Mouse (Mus musculus) CH12.LX (cell line): ENCODE results near the gene Anks1. TPM values are rescaled to one million over a fixed set of nuclear protein-coding genes. Genes with fewer than 3 reads are reported as not detected.

ENCODE experiments used
- DNase-seq: peaks from one replicate; pipeline ENCODE4 v3.0.0-alpha.2; 2013; ENCODE audit errors: extremely low read depth
- H3K27ac ChIP-seq: 2 replicates; pipeline ENCODE4 v1.5.1; 2012; ENCODE audit warnings: low read depth, mild to moderate bottlenecking, control low read depth, moderate library complexity; ENCODE audit not compliant: insufficient read depth
- H3K27me3 ChIP-seq: replicated peaks from 2 replicates; pipeline ENCODE3; 2012; ENCODE audit warnings: inconsistent platforms
- H3K36me3 ChIP-seq, 2 experiments: replicated peaks in 1 of 2; 2 replicates each; pipeline versions ENCODE3 to v1.6.1; 2012; ENCODE audit warnings: inconsistent platforms in 1 of 2, low read length in 1 of 2, mild to moderate bottlenecking in 1 of 2, mixed read lengths in 1 of 2, moderate library complexity in 1 of 2; ENCODE audit not compliant: control insufficient read depth in 1 of 2, insufficient read depth in 1 of 2
- H3K4me1 ChIP-seq, 2 experiments: 2 replicates each; pipeline ENCODE4 v1.6.1; 2012; ENCODE audit warnings: inconsistent platforms in 1 of 2, moderate library complexity in 1 of 2; ENCODE audit not compliant: insufficient read depth in 2 of 2, control insufficient read depth in 1 of 2
- H3K4me2 ChIP-seq: 2 replicates; pipeline ENCODE4 v1.6.1; 2012; ENCODE audit warnings: low read depth, mild to moderate bottlenecking, control low read depth; ENCODE audit not compliant: poor library complexity, insufficient read depth, severe bottlenecking
- H3K4me3 ChIP-seq, 3 experiments: fragments of 150-350 bp in 1 of 3; sonication (generic) in 1 of 3; replicated peaks in 1 of 3; 2 replicates each; pipeline versions ENCODE3 to v1.5.1; 2011 to 2012; ENCODE audit warnings: low read depth in 2 of 3, low read length in 2 of 3, mild to moderate bottlenecking in 2 of 3, moderate library complexity in 2 of 3, control low read depth in 1 of 3, improper control_type of control experiment in 1 of 3, inconsistent platforms in 1 of 3, mixed read lengths in 1 of 3; ENCODE audit not compliant: poor library complexity in 1 of 3
- H3K79me2 ChIP-seq: replicated peaks from 2 replicates; pipeline ENCODE4 v1.6.1; 2012; ENCODE audit warnings: mild to moderate bottlenecking, moderate library complexity; ENCODE audit not compliant: control insufficient read depth, poor library complexity, insufficient read depth, severe bottlenecking; ENCODE audit errors: extremely low read depth
- H3K9ac ChIP-seq: 2 replicates; pipeline ENCODE4 v1.6.1; 2012; ENCODE audit warnings: low read depth, mild to moderate bottlenecking, control low read depth, moderate library complexity; ENCODE audit not compliant: insufficient read depth
- H3K9me3 ChIP-seq: replicated peaks from 2 replicates; pipeline ENCODE3; 2012; ENCODE audit warnings: low read length, inconsistent platforms, mixed read lengths
- E2F4 ChIP-seq: IDR thresholded peaks from 2 replicates; pipeline ENCODE4 v1.6.1; 2011; ENCODE audit warnings: low read depth, low read length, improper control_type of control experiment; ENCODE audit not compliant: insufficient replicate concordance
- EP300 ChIP-seq: IDR thresholded peaks from 2 replicates; pipeline ENCODE4 v1.6.1; 2011; ENCODE audit warnings: low read length, improper control_type of control experiment
- HCFC1 ChIP-seq: IDR thresholded peaks from 2 replicates; pipeline ENCODE4 v1.6.1; 2012; ENCODE audit warnings: low read depth, mild to moderate bottlenecking, inconsistent platforms, low read length, improper control_type of control experiment
- MAFK ChIP-seq: IDR thresholded peaks from 2 replicates; pipeline ENCODE4 v1.6.1; 2011; ENCODE audit warnings: low read length, improper control_type of control experiment; ENCODE audit not compliant: insufficient replicate concordance
- MEF2A ChIP-seq: IDR thresholded peaks from 2 replicates; pipeline ENCODE4 v1.6.1; 2014; ENCODE audit warnings: low read depth, mild to moderate bottlenecking, inconsistent platforms, low read length, improper control_type of control experiment, borderline replicate concordance
- MYC ChIP-seq: IDR thresholded peaks from 2 replicates; pipeline ENCODE4 v1.6.1; 2011; ENCODE audit warnings: low read depth, mild to moderate bottlenecking, improper control_type of control experiment, low read length
- POLR2AphosphoS2 ChIP-seq: IDR thresholded peaks from 2 replicates; pipeline ENCODE4 v1.6.1; 2011; ENCODE audit warnings: low read depth, low read length, improper control_type of control experiment
- RAD21 ChIP-seq: IDR thresholded peaks from 2 replicates; pipeline ENCODE4 v1.6.1; 2011; ENCODE audit warnings: low read depth, mild to moderate bottlenecking, low read length, improper control_type of control experiment, moderate library complexity
- RCOR1 ChIP-seq: conservative IDR thresholded peaks from 2 replicates; pipeline ENCODE4 v1.6.1; 2012; ENCODE audit warnings: low read depth, mild to moderate bottlenecking, inconsistent platforms, low read length, improper control_type of control experiment
- TBP ChIP-seq: conservative IDR thresholded peaks from 2 replicates; pipeline ENCODE4 v1.6.1; 2011; ENCODE audit warnings: low read depth, low read length, improper control_type of control experiment
- UBTF ChIP-seq: IDR thresholded peaks from 2 replicates; pipeline ENCODE4 v1.6.1; 2012; ENCODE audit warnings: low read depth, mild to moderate bottlenecking, inconsistent platforms, low read length, improper control_type of control experiment, moderate library complexity
- ZC3H11A ChIP-seq: IDR thresholded peaks from 2 replicates; pipeline ENCODE4 v1.6.1; 2012; ENCODE audit warnings: low read depth, mild to moderate bottlenecking, inconsistent platforms, low read length, improper control_type of control experiment
- ZKSCAN1 ChIP-seq: IDR thresholded peaks from 2 replicates; pipeline ENCODE4 v1.6.1; 2012; ENCODE audit warnings: low read depth, inconsistent platforms, low read length, improper control_type of control experiment, borderline replicate concordance
- ZMIZ1 ChIP-seq: IDR thresholded peaks from 2 replicates; pipeline ENCODE4 v1.6.1; 2012; ENCODE audit warnings: low read depth, mild to moderate bottlenecking, inconsistent platforms, low read length, improper control_type of control experiment
- dilution Hi-C: fragments of 300-500 bp; cut with MboI; formaldehyde crosslinking; loops from 2 replicates; pipeline ENCODE4 v1.14.3; 2020; ENCODE audit warnings: low sequenced_read_pairs; ENCODE audit not compliant: extremely low pct_unique_long_range_greater_than_20kb, extremely low pct_ligation_motif_present
- in situ Hi-C: fragments of 300-500 bp; cut with MboI; formaldehyde crosslinking; loops from 3 replicates; pipeline ENCODE4 v1.14.3; 2019; ENCODE audit warnings: low sequenced_read_pairs, low pct_ligation_motif_present, low pct_unique_long_range_greater_than_20kb, mixed read lengths
- polyA plus RNA-seq: library from polyadenylated mRNA; unstranded; fragments of >175 nt; gene quantifications from 2 replicates; pipeline ENCODE4 v1.2.1, GENCODE M21; 2012; ENCODE audit warnings: low read depth; ENCODE audit not compliant: insufficient read length
- total RNA-seq, 2 experiments: library from RNA; depleted of rRNA; stranded (reverse); fragments of 300-350 nt in 1 of 2; fragments of >200 nt in 1 of 2; gene quantifications; 2 replicates each; pipeline ENCODE4 v1.2.3; 2012 to 2014

Gene Anks1
- total and polyA plus RNA-seq, 3 experiments: 5.8 to 9.3 (median 9.0) TPM

- peaks cover 0 to 23% of the 10 kb centered on the region in 2 experiments for H3K36me3 ChIP-seq
- TF ChIP-seq ZC3H11A: no peak
- H3K4me1 ChIP-seq: peaks cover 8 to 25% of the 10 kb centered on the region in 2 experiments
Measured at GRCm38 (mm10) chr17:28018344-28018743, 109.2 kb downstream of the Anks1 start.

GRCm38 (mm10) chr17:28018776-28019175, 109.7 kb downstream of the Anks1 start:
- no peak for DNase-seq
- H3K4me2 ChIP-seq: no peak overlapping the region
- H3K4me3 ChIP-seq: no peak overlapping the region
- H3K79me2 ChIP-seq: no peaks in the 10 kb centered on the region
- H3K27ac ChIP-seq: no peak overlapping the region
- in situ Hi-C loops: no loop called here
- no peaks in the 10 kb centered on the region for H3K27me3 ChIP-seq
- H3K9me3 ChIP-seq: no peaks in the 10 kb centered on the region
- dilution Hi-C loops: no loop called here
- no peak overlapping the region for H3K9ac ChIP-seq
- H3K36me3 ChIP-seq: peaks cover 0 to 21% of the 10 kb centered on the region in 2 experiments
- peaks cover 8 to 20% of the 10 kb centered on the region in 2 experiments for H3K4me1 ChIP-seq
- no peak for TF ChIP-seq POLR2AphosphoS2
- TF ChIP-seq HCFC1: no peak

More at GRCm38 (mm10) chr17:28018344-28018743, 109.2 kb downstream of the Anks1 start:
- H3K27ac ChIP-seq: no peak overlapping the region
- no peak for DNase-seq
- H3K9me3 ChIP-seq: no peaks in the 10 kb centered on the region
- dilution Hi-C loops (no loop called here), in situ Hi-C loops (no loop called here)
- H3K4me2 ChIP-seq: no peak overlapping the region
- no peaks in the 10 kb centered on the region for H3K79me2 ChIP-seq
- no peaks in the 10 kb centered on the region for H3K27me3 ChIP-seq
- H3K4me3 ChIP-seq: no peak overlapping the region
- no peak overlapping the region for H3K9ac ChIP-seq

DNA sequence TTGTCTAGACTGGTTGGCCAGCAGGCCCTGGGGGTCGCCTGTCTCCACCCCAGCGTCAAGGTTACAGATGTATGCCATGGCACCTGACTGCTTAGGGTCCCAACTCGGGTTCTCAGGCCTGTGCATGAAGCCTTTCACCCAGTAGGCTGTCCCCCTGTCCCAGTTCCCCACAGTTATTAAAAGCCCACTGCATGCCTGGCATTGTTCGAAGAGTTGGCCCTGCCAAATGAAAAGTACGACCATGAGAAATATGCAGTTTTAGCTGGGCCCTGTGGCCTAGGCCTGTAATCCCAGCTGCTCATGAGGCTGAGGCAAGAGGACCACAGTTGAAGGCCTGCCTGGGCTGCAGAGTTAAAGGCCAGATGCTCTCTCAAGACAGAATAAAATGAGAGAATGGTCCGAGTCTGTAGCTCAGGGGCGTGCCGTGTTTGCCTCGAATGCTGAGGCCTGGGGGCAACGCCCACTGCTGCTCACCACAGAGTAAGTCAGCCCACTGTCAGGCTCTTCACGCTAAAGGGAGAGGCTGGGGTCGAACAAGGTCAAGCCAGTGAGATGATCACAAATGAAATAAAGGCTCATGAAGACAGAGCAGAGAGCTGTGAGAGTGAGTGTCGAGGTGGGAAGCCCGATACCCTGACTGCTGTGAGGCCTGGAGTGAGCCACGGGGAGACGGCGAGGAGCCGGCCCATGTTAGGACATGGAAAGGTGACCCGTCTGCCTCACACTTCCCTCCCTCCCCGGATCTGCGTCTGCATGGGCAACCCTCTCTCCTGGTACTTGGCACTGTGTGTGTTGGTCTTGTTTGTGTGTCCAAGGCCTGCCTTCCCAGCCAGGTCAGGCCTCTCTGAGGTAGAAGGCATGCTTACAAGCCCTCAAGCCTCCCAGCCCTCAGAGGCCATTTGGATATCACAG, 110.9 kb downstream of the Anks1 start:
- in situ Hi-C loops: no loop called here
- dilution Hi-C loops: no loop called here
- Histone ChIP-seq H3K9ac (no peak overlapping the region), H3K4me1 (peaks cover 5 to 14% of the 10 kb centered on the region in 2 experiments), H3K9me3 (no peaks in the 10 kb centered on the region), H3K27me3 (no peaks in the 10 kb centered on the region), H3K4me3 (no peak overlapping the region), H3K4me2 (no peak overlapping the region), H3K27ac (no peak overlapping the region), H3K79me2 (no peaks in the 10 kb centered on the region), H3K36me3 (peaks cover 0 to 24% of the 10 kb centered on the region in 2 experiments)
- no peak for DNase-seq
- TF ChIP-seq TBP (no peak), RAD21 (no peak), ZMIZ1 (no peak), MYC (no peak), MEF2A (no peak), EP300 (no peak), ZKSCAN1 (no peak), MAFK (no peak), UBTF (no peak), RCOR1 (no peak), E2F4 (no peak)
